Mouse (Mus musculus): ENCODE results near the gene Trim69.

Gene Trim69

GRCm38 (mm10) chr2:122153681-122154365, 6.7 kb upstream of the Trim69 start:
- DNase-seq, result no peak

GRCm38 (mm10) chr2:122154479-122154878, 6.0 kb upstream of the Trim69 start:
- no peak for DNase-seq

- DNase-seq, result no peak
Observed at GRCm38 (mm10) chr2:122155292-122155691, 5.2 kb upstream of the Trim69 start.

- no peak for DNase-seq
Observed at GRCm38 (mm10) chr2:122156051-122156700, 4.3 kb upstream of the Trim69 start.

GRCm38 (mm10) chr2:122157561-122157960, 2.9 kb upstream of the Trim69 start:
- DNase-seq, result no peak

- DNase-seq, result no peak
Observed at GRCm38 (mm10) chr2:122158362-122158802, 2.1 kb upstream of the Trim69 start.

GRCm38 (mm10) chr2:122159667-122160066, 833 bp upstream of the Trim69 start:
- no peak for DNase-seq

GRCm38 (mm10) chr2:122161542-122161941, 1.0 kb downstream of the Trim69 start:
- DNase-seq, result no peak

- DNase-seq, result no peak
Observed at GRCm38 (mm10) chr2:122162529-122162928, 2.0 kb downstream of the Trim69 start.

- DNase-seq, result no peak
Observed at GRCm38 (mm10) chr2:122163430-122164195, 3.1 kb downstream of the Trim69 start.

GRCm38 (mm10) chr2:122164293-122164692, 3.8 kb downstream of the Trim69 start:
- DNase-seq, result no peak

GRCm38 (mm10) chr2:122171292-122171691, 10.8 kb downstream of the Trim69 start:
- no peak for DNase-seq

- DNase-seq, result no peak
Observed at GRCm38 (mm10) chr2:122172188-122172587, 11.7 kb downstream of the Trim69 start.

- DNase-seq, result no peak
Observed at GRCm38 (mm10) chr2:122180051-122180822, 19.7 kb downstream of the Trim69 start.

- no peak for DNase-seq
Observed at GRCm38 (mm10) chr2:122185086-122185485, 24.6 kb downstream of the Trim69 start.

- no peak for DNase-seq
Observed at GRCm38 (mm10) chr2:122186106-122186505, 25.6 kb downstream of the Trim69 start, which contains the start of the genes Patl2 and Terb2. TSS of gene Patl2 (minus strand) at chr2:122186189. TSS of gene Terb2 (plus strand) at chr2:122186272.

GRCm38 (mm10) chr2:122186751-122187150, 26.3 kb downstream of the Trim69 start:
- DNase-seq, result no peak

GRCm38 (mm10) chr2:122191849-122192248, 31.3 kb downstream of the Trim69 start:
- DNase-seq, result no peak

- no peak for DNase-seq
Observed at GRCm38 (mm10) chr2:122194509-122194929, 34.0 kb downstream of the Trim69 start.

GRCm38 (mm10) chr2:122201501-122201900, 41.0 kb downstream of the Trim69 start:
- no peak for DNase-seq

GRCm38 (mm10) chr2:122206440-122207107, 46.1 kb downstream of the Trim69 start:
- DNase-seq, result no peak
